9 mouse cellular contexts compared by ENCODE assay signal in the genomic region with DNA sequence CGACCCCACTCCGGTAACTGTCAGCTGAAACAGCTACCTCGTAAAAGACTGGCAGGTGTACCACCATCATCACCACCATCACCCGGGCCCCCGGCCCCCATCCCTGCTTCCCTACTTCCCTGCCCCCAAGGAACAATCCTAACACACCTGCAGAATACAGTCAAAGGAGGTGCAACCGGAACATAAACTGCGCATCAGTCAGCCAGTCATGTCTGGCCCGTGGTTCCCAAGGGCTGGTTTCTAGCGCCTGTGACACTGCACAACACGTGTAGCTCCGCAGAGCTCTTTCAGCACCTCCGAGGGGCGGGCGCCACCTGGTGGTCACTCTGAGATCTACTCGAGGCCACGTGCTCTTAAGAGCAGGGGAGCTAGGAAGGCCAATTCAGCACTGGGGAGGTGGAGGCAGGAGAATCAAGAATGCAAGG. TPM values are rescaled to one million over a fixed set of nuclear protein-coding genes. Genes with fewer than 3 reads are reported as not detected.
DNase-seq lines count a peak whose midpoint lies in the region; ATAC-seq and TF ChIP-seq lines count a peak whose summit lies in the region.
"Had no signal": no experiment of that assay in that cellular context is flagged by ENCODE, and none has a peak within 500 bp of the region (broad histone marks: within the 10 kb centered on the region; RNA-seq: fewer than 3 reads in every experiment).

No protein-coding gene starts in this region.

- in situ Hi-C loops in CH12.LX (cut with MboI; ENCODE audit: low pct_ligation_motif_present, low pct_unique_long_range_greater_than_20kb, low sequenced_read_pairs) = loop anchor here (25.0 kb wide), 1 partner anchor 740 kb away; the partner anchor contains the start of gene Mrpl19

- peak; percentile 90 for DNase-seq in CH12.LX (ENCODE audit: extremely low read depth)
- peak; percentile 68 for DNase-seq in c-Kit-positive CD71-positive TER-119-negative erythroid progenitor cells, embryonic 14.5 days (ENCODE audit: low read depth)
- peak; percentile 85 to 92 for DNase-seq in heart, postnatal 36 days
- peak; percentile 78 to 89 for DNase-seq in layer of hippocampus, adult 18-20 months (ENCODE audit: low spot score in 2 of 2)
- DNase-seq in lung, adult 2 months = peak; percentile 85
- DNase-seq in thymus, adult 18-20 months = peak; percentile 65 to 67

- no peaks in the 10 kb centered on the region for H3K79me2 ChIP-seq in CH12.LX (replicated peaks; ENCODE audit: control insufficient read depth, extremely low read depth, insufficient read depth, poor library complexity, severe bottlenecking)

- TF ChIP-seq POLR2A in CH12.LX (IDR thresholded peaks at IDR 0.05; ENCODE audit: low read depth, low read length) = 0 out of 2 replicates have a peak, but pooled peaks have one; percentile 17
- TF ChIP-seq POLR2A in lung, adult 2 months (IDR thresholded peaks at IDR 0.05; ENCODE audit: borderline replicate concordance, extremely low read depth, low read depth, low read length) = no peak

- peak overlapping the region; percentile 34; the same call in 1 of the 2 replicates for H3K4me2 ChIP-seq in CH12.LX (ENCODE audit: insufficient read depth, low read depth, poor library complexity, severe bottlenecking)
- H3K4me2 ChIP-seq in forebrain, embryonic 13.5 days = no peak overlapping the region
- H3K4me2 ChIP-seq: heart, embryonic 13.5 days had no signal

- H3K36me3 ChIP-seq in CH12.LX (replicated peaks in 1 of 2; ENCODE audit: control insufficient read depth in 1 of 2, insufficient read depth in 1 of 2, low read length in 1 of 2) = no peaks in the 10 kb centered on the region
- H3K36me3 ChIP-seq in forebrain, embryonic 13.5 days (ENCODE audit: poor library complexity, severe bottlenecking) = no peaks in the 10 kb centered on the region
- H3K36me3 ChIP-seq: heart, embryonic 13.5 days had no signal

- TF ChIP-seq RAD21 in CH12.LX (IDR thresholded peaks at IDR 0.05; ENCODE audit: low read depth, low read length) = peak; percentile 92

- dilution Hi-C loops in CH12.LX (cut with MboI; ENCODE audit: extremely low pct_ligation_motif_present, extremely low pct_unique_long_range_greater_than_20kb, low sequenced_read_pairs) = no loop called here

- TF ChIP-seq CTCF in CH12.LX (conservative IDR thresholded peaks at IDR 0.05 in 1 of 2, IDR thresholded peaks at IDR 0.05 in 1 of 2; ENCODE audit: low read depth in 2 of 2, low read length in 2 of 2) = peak; percentile 49 to 94
- TF ChIP-seq CTCF in lung, adult 2 months (IDR thresholded peaks at IDR 0.05; ENCODE audit: insufficient read depth, low read length) = peak; percentile 82

- no peak overlapping the region for H3K27ac ChIP-seq in CH12.LX (ENCODE audit: insufficient read depth, low read depth)
- no peak overlapping the region for H3K27ac ChIP-seq in forebrain, embryonic 13.5 days
- H3K27ac ChIP-seq: heart, embryonic 13.5 days had no signal

- no peaks in the 10 kb centered on the region for H3K27me3 ChIP-seq in CH12.LX (replicated peaks)
- H3K27me3 ChIP-seq in forebrain, embryonic 13.5 days = no peaks in the 10 kb centered on the region

- ATAC-seq in forebrain, embryonic 13.5 days = peak; percentile 97
- peak; percentile 82 for ATAC-seq in neutrophil, adult 5-6 weeks (ENCODE audit: extremely low read depth, insufficient number of reproducible peaks, low FRiP score, poor library complexity, severe bottlenecking)

- intact Hi-C loops in heart, postnatal 36 days (cut with DNase I) = loop anchor here (1.0 to 2.0 kb wide), 2 partner anchors 54 to 726 kb away; no protein-coding TSS in a partner anchor

- no peak for TF ChIP-seq EP300 in CH12.LX (IDR thresholded peaks at IDR 0.05; ENCODE audit: low read length)

- H3K4me1 ChIP-seq in CH12.LX (ENCODE audit: control insufficient read depth in 1 of 2, insufficient read depth in 2 of 2) = peaks cover 0 to 27% of the 10 kb centered on the region in 2 experiments; a peak in 2 of 4 replicates
- 0 out of 2 replicates have a peak, but pooled peaks cover 8% of the 10 kb centered on the region for H3K4me1 ChIP-seq in forebrain, embryonic 13.5 days
- H3K4me1 ChIP-seq in lung, adult 2 months (ENCODE audit: control insufficient read depth, insufficient read depth, low read length) = no peaks in the 10 kb centered on the region
- H3K4me1 ChIP-seq: heart, embryonic 13.5 days had no signal

- H3K4me3 ChIP-seq in CH12.LX (replicated peaks in 1 of 3; ENCODE audit: low read depth in 2 of 3, low read length in 2 of 3, poor library complexity in 1 of 3) = no peak overlapping the region
- H3K4me3 ChIP-seq in forebrain, embryonic 13.5 days = no peak overlapping the region
- no peak overlapping the region for H3K4me3 ChIP-seq in lung, adult 2 months (replicated peaks; ENCODE audit: extremely low read depth, low read depth, low read length)
- H3K4me3 ChIP-seq: heart, embryonic 13.5 days had no signal

- 31% methylated on average over 16 of the region's 16 CpGs for WGBS in forebrain, embryonic 13.5 days
- WGBS in lung, adult 2 months = 32% methylated on average over 16 of the region's 16 CpGs

- no peak overlapping the region for H3K9ac ChIP-seq in CH12.LX (ENCODE audit: insufficient read depth, low read depth)
- H3K9ac ChIP-seq in forebrain, embryonic 13.5 days = no peak overlapping the region
- H3K9ac ChIP-seq: heart, embryonic 13.5 days had no signal

- H3K9me3 ChIP-seq in CH12.LX (replicated peaks; ENCODE audit: low read length) = peaks cover 3% of the 10 kb centered on the region
- no peaks in the 10 kb centered on the region for H3K9me3 ChIP-seq in forebrain, embryonic 13.5 days (replicated peaks)
- H3K9me3 ChIP-seq: heart, embryonic 13.5 days had no signal

TF ChIP-seq in CH12.LX, 34 proteins besides CTCF, POLR2A, EP300 and RAD21 (continues in another document):
- TF ChIP-seq HCFC1 (IDR thresholded peaks at IDR 0.05; ENCODE audit: low read depth, low read length) = no peak
- peak; percentile 24; the same call in 1 of the 2 replicates for TF ChIP-seq ELF1 (IDR thresholded peaks at IDR 0.05; ENCODE audit: low read depth, low read length)
- 0 out of 2 replicates have a peak, but pooled peaks have one; percentile 19 for TF ChIP-seq MAFK (IDR thresholded peaks at IDR 0.05; ENCODE audit: insufficient replicate concordance, low read length)
- no peak for TF ChIP-seq ZKSCAN1 (IDR thresholded peaks at IDR 0.05; ENCODE audit: borderline replicate concordance, low read depth, low read length)
- no peak for TF ChIP-seq POLR2AphosphoS2 (IDR thresholded peaks at IDR 0.05; ENCODE audit: low read depth, low read length)
- TF ChIP-seq CHD1 (IDR thresholded peaks at IDR 0.05; ENCODE audit: low read depth, low read length) = no peak
- TF ChIP-seq GABPA (IDR thresholded peaks at IDR 0.05; ENCODE audit: insufficient replicate concordance, low read depth, low read length) = no peak
- peak; percentile 99 for TF ChIP-seq MAX (IDR thresholded peaks at IDR 0.05; ENCODE audit: low read length)
- TF ChIP-seq TCF12 (IDR thresholded peaks at IDR 0.05; ENCODE audit: low read depth, low read length) = no peak
- TF ChIP-seq PAX5 (IDR thresholded peaks at IDR 0.05; ENCODE audit: low read length) = no peak
- peak; percentile 96 for TF ChIP-seq MXI1 (IDR thresholded peaks at IDR 0.05; ENCODE audit: low read depth, low read length)
- peak; percentile 92 for TF ChIP-seq BHLHE40 (IDR thresholded peaks at IDR 0.05; ENCODE audit: low read depth, low read length)
- peak; percentile 47 for TF ChIP-seq SIN3A (IDR thresholded peaks at IDR 0.05; ENCODE audit: low read length)
- TF ChIP-seq JUN (IDR thresholded peaks at IDR 0.05; ENCODE audit: insufficient read depth, low read depth, low read length) = no peak
- TF ChIP-seq ZMIZ1 (IDR thresholded peaks at IDR 0.05; ENCODE audit: low read depth, low read length) = no peak
- 0 out of 2 replicates have a peak, but pooled peaks have one; percentile 22 for TF ChIP-seq IRF4 (IDR thresholded peaks at IDR 0.05; ENCODE audit: low read depth, low read length)
- no peak for TF ChIP-seq KAT2A (IDR thresholded peaks at IDR 0.05; ENCODE audit: insufficient replicate concordance, low read length)
- no peak for TF ChIP-seq ZNF384 (IDR thresholded peaks at IDR 0.05; ENCODE audit: low read depth, low read length)
- 0 out of 2 replicates have a peak, but pooled peaks have one; percentile 13 for TF ChIP-seq NRF1 (IDR thresholded peaks at IDR 0.05; ENCODE audit: low read depth, low read length)
- peak; percentile 25; the same call in 1 of the 2 replicates for TF ChIP-seq ZC3H11A (IDR thresholded peaks at IDR 0.05; ENCODE audit: low read depth, low read length)
- no peak for TF ChIP-seq NELFE (IDR thresholded peaks at IDR 0.05; ENCODE audit: low read depth, low read length)
- peak; percentile 100 for TF ChIP-seq MYC (IDR thresholded peaks at IDR 0.05; ENCODE audit: low read depth, low read length)
- TF ChIP-seq USF2 (conservative IDR thresholded peaks at IDR 0.05; ENCODE audit: low read depth, low read length) = peak; percentile 57
- TF ChIP-seq MAZ (IDR thresholded peaks at IDR 0.05; ENCODE audit: low read depth, low read length) = no peak
- TF ChIP-seq SMC3 (IDR thresholded peaks at IDR 0.05; ENCODE audit: low read depth, low read length) = peak; percentile 93
- no peak for TF ChIP-seq E2F4 (IDR thresholded peaks at IDR 0.05; ENCODE audit: insufficient replicate concordance, low read depth, low read length)
- TF ChIP-seq ETS1 (conservative IDR thresholded peaks at IDR 0.05; ENCODE audit: low read depth, low read length) = no peak
- peak; percentile 96 for TF ChIP-seq TBP (conservative IDR thresholded peaks at IDR 0.05; ENCODE audit: low read depth, low read length)
- TF ChIP-seq USF1 (IDR thresholded peaks at IDR 0.05; ENCODE audit: low read depth, low read length) = peak; percentile 76
- 0 out of 2 replicates have a peak, but pooled peaks have one; percentile 21 for TF ChIP-seq RCOR1 (conservative IDR thresholded peaks at IDR 0.05; ENCODE audit: low read depth, low read length)
- no peak for TF ChIP-seq JUND (conservative IDR thresholded peaks at IDR 0.05; ENCODE audit: low read depth, low read length)
- TF ChIP-seq MEF2A (IDR thresholded peaks at IDR 0.05; ENCODE audit: borderline replicate concordance, low read depth, low read length) = peak; percentile 46; the same call in 1 of the 2 replicates
- TF ChIP-seq CHD2 (IDR thresholded peaks at IDR 0.05; ENCODE audit: low read length) = no peak

RNA-seq across cellular contexts. Expression of gene Pole4, which starts 2.6 kb away (rescaled TPM):
- total RNA-seq in CH12.LX (2012; rRNA removed) (49.7 and 59.1 TPM in 2 replicates), CH12.LX (2014; rRNA removed) (178 and 184 TPM in 2 replicates)
- 79.8 and 88.8 TPM in 2 replicates for polyA plus RNA-seq in CH12.LX (2012; ENCODE audit: insufficient read length, low read depth)
- 94.9 and 95.0 TPM in 2 replicates for polyA plus RNA-seq in forebrain, embryonic 13.5 days (2015; fragmentation: Nextera tagmentation; extraction: Ambion mirVana)
- 10 to 100 TPM; 15.6 to 18.7 TPM for total RNA-seq in heart, postnatal 36 days (2021)
- total RNA-seq in layer of hippocampus, adult 18-20 months (2021) = 10 to 100 TPM; 39.5 to 40.5 TPM
- polyA plus RNA-seq in lung, adult 2 months (2012; rRNA removed) = 13.6 and 15.5 TPM in 2 replicates
- total RNA-seq in neutrophil, adult 5-6 weeks (2017) = 34.2 and 39.2 TPM in 2 replicates
